Mouse (Mus musculus) cerebellum, postnatal 36 days (tissue): ENCODE results near the gene Gm20388.

Experiments used
- DNase-seq, 2 experiments: peaks; one replicate each; pipeline ENCODE4 v3.0.0; 2021 to 2022; ENCODE audit warnings: mixed read lengths in 2 of 2

The Gm20388 gene

DNA sequence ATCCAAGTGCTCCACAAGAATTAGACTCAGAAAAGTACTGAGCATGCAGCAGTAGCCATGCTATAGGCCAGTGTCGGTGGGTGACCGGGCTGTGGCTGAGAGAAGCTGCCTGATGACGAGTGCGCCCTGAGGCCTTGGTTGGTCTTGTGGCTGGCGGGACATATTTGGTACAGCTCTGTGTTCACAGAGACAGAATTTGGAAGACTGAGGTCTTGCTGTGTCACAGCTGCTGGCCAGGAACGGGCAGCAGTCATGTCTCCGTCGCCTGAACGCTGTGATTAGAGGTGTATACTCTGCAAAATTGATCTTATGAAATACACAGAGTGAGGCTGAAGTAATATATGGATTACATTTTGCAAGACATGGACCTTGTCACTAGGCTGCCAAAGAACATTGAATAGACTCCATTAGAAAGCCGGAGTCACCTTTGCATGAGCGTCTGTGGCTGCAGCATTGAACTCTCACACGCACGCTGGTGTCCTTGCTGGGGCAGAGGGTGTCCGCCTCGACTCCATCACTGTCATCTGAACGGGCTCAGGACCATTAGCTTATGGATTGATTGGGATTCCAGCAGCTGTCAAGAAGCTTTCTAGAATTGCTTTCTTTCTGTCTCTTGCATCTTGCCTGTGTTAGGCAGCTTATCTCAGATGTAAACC, 5.7 kb downstream of the Gm20388 start:
- no peak for DNase-seq

DNA sequence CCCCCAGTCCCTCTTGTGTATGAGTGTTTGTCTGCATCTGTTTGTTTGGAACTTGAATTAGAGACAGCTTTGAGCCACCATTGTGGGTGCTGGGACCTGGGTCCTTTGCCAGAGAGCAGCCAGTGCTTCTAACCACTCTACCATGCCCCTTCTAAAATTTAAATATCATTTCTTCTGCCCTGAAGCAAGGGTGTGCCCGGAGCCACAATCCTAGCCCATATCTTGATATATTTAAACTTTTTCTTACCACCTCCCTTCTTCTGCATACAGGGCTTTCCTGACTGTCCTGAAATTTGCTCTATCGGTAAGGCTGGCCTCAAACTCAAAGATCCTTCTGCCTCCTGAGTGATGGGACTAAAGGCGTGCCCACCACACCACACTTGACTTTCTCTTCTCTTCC, 6.8 kb downstream of the Gm20388 start:
- no peak for DNase-seq

DNA sequence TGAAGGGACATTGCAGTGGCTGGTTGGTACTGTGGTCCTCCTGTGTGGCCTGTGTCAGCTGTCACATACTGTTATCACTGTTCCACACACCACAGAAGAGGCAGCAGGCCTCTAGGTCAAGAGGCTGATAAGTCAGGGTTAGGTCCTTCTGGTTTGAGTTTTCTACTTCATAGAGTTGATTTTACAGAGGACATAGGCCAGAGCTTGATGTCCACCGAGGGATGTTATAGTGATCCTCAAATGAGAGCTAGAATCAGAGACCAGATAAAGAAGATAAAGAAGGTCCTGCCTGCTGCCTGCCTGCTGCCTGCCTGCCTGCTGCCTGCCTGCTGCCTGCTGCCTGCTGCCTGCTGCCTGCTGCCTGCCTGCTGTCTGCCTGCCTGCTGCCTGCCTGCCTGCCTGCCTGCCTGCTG, 7.5 kb downstream of the Gm20388 start:
- no peak for DNase-seq

DNA sequence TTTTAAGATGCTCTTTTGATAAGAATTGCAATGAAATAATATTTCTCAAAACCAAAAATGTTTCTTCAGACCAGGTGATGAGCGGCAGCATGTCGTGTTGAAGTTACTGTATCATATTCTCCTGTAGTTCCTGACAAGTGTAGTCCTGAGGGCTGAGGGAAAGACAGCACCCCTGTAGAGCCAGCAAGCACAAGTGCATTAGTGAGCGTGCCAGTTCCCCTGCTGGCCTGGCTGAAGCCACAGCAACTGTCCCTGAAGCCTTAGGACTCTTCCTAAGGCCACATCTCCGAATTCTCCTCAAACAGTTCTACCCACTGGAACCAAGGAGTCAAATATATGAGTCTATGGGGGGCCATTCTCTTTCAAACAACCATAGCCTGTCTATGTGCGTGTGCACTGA, 12.6 kb downstream of the Gm20388 start:
- DNase-seq = peak in 1 of 2 experiments; percentile 24

DNA sequence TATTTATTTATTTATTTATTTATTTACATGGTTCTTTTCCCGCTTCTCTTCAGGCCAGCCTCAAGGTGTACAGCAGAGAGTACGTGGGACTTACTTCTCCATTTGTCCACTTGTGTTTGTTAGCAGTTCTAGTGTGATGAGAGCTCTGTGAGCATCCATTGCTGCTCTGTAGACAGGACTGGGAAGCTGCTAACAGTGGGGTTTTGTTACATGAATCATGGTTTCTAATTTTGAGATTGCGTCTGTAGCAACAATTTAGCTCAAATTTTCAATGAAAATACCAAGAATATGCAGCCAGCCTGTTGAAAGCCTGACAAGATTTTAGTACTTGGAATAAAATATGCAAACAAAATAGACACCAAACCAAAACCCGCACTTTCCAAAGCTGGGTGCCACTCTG, 14.8 kb downstream of the Gm20388 start:
- DNase-seq = no peak

DNA sequence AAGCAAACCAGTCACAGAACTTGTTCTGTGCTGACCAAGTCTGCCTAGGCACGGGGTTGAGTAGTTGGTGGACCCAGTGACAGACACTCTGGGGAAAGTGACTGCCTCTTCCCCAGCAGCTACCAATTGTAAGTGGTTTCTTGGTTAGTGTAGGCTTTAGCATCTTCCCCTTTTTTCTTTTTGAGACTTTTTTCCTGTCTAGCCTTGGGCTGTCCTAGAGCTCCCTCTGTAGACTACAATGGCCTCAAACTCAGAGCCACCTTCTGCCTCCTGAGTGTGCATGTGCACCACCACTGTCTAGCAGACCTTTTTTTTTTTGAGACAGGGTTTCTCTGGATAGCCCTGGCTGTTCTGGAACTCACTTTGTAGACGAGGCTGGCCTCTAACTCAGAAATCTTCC, 15.8 kb downstream of the Gm20388 start:
- DNase-seq = no peak

DNA sequence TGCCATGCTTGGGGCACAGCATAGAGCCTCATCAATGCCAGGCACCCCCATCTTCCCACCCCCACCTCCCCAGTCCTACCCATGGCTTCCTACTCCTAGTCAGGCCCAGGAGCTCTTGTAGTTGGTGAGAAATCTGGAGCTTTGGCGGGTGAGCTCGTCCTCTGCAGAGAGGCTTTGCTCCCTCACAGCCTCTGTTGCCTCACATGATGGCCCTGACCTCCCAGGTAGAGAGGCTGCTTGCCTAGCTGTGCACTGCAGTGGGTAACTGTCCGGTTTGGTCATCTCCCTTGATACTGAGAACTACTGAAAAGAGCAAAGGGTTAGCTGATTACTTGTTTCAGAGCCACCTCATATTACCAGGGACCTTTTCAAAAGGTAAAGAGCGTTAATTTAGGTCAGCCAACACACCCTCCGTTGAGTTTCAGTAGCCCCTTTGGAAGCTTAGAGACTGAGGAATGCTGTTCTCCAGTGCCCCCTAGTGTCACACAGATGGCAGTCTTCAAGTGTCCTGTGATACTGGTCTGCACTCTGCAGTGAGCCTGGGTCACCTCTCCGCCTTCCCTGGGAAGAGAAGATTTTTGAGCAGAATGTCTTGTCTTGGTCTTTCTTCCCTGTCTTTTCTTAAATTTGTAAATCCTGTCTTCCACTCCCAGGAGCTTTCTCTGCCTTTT, 16.9 kb downstream of the Gm20388 start:
- peak; percentile 48 to 64 for DNase-seq

DNA sequence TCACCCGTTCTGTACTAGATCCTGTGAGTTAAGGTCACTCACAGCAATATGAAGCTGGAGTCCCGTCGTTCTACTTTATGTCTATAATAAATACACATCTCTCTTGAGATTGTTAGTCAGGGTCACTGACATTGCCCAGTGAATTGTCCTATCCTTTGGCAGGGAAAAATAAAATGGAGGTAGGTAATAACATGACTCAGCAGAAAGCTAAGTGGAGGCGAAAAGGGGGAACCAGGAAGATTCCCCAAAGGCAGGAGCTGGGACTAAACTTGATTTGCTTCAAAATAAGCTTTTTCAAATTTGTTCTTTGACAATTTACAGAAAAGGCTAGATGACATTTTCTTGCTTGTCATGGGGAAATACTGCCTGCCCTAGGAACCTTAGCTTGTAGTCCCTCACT, 20.7 kb downstream of the Gm20388 start:
- no peak for DNase-seq

DNA sequence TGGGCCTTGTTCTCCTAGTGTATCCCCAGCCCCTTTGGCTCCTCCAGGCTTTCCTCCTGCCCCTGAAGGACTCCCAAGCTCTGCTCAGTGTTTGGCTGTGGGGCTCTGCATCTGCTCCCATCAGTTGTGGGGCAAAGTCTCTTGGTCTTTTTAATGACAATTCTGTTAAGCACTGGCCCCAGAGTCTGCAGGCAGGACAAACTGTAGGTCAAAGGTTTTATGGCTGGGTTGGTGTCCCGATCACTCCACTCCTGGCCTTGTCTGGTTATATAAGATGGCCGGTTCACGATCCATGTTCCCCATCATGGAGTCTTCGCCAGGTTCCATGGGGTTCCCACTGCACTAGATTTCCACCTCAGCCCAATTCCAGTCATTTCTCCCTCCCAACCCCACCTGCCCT, 23.0 kb downstream of the Gm20388 start:
- no peak for DNase-seq

DNA sequence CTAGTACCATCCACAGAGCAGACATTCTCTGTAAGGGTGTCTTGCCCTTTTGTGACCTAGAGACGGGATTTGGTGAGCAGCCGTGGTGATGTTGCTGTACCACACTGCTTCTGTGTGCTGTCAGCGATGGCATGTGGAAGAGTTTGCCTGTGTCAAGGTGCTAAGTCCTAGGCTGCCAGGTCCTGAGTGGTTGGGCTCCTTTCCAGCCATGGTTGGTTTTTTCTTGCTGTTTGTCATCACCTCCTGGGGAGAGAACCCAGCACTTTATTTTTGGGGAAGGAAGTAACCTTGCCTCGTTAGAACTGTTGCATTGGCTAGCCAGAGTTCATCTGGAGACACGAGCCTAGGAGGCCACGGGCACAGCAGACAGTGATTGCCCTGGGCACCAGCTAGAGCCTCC, 24.9 kb downstream of the Gm20388 start:
- DNase-seq = peak in 1 of 2 experiments; percentile 30

DNA sequence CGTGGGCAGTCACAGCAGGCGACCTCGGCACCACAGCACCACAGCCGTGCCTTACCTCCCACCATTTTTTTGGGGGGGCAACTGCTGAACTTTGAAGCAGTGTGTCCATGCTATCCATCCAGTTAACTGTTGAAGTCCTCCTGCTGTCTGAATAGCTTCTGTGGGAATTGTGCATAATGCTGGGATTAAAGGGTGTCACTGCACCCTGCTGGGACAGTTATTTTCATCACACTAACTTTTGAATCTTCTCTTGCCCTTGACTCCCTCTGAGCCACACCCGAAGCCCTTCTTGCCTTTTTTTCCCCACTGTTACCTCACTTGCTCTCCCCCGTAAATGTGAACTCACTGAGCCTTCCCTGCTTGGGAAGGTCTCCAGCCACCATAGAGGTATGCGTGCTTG, 27.8 kb downstream of the Gm20388 start:
- no peak for DNase-seq

DNA sequence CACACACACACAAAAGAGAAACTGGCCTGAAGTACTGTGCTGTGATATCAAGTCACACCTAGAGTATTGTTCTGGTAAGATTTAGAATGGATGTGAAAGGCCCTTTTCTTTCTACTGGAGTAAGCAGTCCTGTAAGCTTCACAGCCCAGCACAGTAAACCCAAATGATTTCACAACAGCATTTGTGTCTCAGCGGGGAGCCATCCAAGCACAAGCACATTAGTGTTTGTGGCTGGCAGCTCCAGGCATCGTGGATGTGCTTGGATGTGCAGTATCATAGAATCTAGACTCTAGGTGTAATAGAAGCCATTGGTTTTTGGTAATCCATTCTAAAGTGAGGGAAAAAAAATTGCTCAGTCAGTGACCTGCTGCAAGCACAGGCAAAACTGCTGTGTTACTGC, 28.7 kb downstream of the Gm20388 start:
- no peak for DNase-seq

DNA sequence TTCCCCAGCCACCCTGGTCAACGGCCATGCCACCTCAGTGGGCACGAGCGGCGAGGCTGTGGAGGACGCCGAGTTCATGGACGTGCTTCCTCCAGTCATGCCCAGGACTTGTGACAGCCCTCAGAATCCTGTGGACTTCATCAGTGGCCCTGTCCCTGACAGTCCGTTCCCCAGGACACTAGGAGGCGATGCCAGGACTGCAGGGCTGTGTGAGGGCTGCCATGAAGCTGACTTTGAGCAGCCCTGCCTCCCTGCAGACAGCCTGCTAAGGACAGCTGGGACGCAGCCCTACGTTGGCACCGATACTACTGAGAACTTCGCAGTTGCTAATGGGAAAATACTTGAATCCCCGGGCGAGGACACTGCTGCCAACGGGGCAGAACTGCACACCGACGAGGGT, 30.8 kb downstream of the Gm20388 start:
- DNase-seq = peak; percentile 63 to 66

DNA sequence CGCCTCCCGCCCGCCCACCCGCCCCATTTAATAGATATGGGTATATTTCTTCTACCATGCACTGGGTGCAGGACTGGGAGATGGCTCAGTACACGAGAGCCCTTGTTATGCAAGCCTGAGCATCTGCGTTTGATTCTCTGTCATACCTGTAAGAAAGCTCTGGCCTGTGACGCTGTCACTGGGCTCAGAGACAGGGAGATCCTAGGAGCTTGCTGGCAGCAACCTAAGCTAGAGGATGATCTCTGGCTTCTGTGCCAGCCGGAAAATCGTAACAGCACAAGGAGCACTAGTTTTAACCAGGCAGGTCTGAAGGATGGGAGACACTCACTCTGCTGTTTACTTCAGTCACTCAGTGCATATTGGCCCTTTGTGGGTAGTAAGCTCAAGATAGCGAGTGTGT, 33.0 kb downstream of the Gm20388 start:
- DNase-seq = peak; percentile 31 to 44

DNA sequence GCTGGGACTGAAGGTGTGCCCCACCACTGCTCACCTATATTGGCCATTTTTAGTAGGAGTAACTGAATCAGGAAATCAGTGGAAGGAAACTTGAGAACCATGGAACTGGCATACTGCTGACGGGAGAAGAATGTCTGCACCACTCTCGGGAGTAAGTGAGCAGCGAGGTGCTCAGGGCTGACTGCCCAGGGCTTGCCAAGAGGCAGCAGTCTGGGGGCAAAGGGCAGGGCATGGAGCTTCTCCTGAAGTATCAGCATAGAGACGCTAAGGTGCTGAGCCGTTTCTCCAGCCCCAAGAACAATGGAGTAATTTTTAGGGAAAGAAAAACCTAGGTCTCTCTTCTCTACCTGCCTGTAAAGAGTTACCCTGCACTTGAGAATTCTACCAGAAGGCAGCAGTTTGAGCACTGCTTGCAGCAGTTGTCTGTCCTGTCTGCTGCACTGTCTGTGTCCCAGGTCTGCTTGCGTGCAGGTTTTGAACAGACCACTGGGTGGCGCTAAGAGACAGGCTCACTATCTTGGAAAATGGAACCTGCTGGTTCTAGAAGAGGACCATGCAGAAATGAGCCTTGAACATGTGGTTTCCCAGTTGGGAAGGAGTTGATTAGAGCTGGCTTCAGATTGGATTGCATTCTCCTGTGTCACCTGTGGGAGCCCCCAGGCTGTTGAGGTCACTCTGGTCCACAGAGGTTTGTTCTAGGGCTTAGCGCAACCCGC, 33.6 kb downstream of the Gm20388 start:
- DNase-seq = peak; percentile 82 to 90

DNA sequence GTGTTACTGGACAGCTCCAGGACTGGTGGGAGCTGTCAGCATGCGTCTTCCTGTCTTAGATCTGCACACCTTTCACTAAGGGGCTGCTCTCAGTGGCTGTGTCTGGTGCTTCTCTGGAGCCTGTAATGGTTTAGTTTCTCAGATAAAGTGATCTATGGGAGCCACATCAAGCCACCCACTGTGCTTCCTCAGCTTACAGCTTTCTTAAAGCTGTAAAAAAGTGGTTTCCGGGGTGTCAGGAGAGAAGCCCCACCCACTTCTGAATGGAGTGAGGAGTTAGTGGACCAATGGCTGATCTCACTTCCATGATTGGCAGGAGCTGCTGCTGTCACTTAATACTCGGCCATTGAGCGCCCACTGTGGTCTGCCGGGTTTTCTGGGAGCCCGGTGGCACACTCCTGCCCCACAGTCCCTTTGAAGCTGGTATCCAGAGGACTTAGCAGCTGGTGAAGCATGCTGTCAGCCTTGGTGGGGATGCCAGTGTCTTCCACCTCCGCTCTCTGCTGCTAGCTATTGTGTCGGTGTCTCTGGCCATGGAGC, 35.8 kb downstream of the Gm20388 start:
- DNase-seq = no peak

DNA sequence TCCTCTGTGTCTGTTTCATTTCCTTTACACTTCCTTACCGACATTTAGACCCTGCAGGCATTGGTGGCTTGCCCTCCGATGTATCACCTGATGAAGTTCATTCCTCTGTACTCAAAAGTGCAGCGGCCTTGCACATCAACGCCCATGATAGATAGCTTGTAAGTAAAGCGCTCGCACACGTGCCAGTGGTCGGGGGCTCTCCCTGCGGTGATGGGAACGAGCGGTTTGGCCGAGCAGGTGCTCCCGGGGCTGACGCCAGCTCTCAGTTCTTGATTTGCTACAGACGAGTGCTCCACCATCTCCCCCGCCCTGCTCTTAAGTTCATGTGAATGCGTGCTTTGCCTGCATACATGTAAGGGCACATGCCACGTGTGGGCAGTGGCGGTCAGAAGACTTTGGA, 37.0 kb downstream of the Gm20388 start:
- DNase-seq = no peak

DNA sequence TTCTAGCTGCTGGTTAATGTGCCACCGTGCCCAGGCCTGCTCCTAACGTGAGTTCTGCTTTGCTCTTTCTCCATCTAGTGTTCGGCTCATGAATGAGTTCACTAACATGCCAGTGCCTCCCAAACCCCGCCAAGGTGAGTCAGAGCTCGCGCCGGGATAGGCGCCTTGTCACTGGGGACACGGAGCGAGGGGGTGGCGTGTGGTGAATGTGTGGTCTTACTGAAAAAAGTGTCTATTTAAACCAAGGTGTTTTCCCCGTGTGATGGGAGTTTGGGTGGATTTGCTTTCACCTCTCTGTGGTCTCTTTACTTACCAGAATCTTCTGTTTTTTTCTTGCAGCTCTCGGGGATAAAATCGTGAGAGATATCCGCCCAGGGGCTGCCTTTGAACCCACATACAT, 37.7 kb downstream of the Gm20388 start:
- no peak for DNase-seq

DNA sequence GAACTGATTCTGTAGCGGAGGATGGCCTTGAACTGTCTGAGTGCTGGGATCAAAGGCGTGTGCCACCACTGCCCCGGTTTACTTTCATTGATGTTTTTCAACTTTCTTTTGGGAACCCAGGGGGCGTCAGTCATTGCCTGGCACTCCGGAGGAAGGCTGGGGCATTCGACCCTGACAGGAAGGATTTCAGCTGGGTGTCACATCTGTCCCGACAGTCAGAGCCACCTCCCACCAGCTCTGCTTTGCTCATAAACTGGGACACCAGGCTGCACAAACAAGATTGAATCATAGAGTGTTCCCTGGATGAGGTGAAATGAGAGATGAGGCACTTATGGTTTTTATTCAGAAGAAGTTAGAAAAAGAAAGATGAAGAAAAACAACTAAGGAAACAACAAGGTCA, 41.6 kb downstream of the Gm20388 start:
- no peak for DNase-seq

DNA sequence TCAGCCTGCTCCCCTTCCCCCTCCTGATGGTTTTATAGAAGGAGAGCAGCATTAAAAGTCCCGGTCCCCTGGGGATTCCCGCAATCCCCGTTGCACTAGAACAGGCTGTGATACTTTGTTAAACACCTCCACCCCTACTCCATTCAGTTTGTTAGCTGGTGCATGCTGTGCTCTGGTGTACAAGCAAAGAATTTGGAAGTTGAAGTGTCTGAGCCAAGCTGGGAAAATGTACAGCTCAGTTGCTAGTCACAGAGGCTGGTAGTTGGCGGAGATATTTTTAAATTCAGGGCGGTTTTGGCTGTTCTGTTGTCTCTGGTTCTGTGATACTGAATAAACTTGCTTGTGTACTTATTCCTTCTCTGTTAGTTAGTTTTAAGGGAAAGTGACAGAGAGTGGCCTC, 42.1 kb downstream of the Gm20388 start:
- no peak for DNase-seq

DNA sequence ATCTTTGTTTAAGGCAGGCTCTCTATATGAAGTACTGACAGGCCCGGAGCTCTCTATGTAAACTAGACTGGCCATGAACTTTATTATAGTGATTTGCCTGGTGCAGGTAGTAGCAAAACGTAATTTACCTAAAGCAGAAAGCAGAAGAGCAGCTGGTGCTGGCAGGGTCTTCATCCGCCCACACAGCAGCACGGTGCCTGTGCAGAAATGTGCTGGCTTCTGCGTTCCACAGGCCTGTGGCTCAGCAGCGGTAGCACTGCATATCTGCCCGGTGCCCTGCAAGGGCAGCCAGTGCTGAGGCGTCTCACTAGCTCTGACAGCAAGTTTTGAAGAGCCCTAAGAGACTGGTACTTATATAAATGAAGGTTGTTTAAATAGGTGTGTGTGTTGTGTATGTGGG, 44.7 kb downstream of the Gm20388 start:
- no peak for DNase-seq

DNA sequence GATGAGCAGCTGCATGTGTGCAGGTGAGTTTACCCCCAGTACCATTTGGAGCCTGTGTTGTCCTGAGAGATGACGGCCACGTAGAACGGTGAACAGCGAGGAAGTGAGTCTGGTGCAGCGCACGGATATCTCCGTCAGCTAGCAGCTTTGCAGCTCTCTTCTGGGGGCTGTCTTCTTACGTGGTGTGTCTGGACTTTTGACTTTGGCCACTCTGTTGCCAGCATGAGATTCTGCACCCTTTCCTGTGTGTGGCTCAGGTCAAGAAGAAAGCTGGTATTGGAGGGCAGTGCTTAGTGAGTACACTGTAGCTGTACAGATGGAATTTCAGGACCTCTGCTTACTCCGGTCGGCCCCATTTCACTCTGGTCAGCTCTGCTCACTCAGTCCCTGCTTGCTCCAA, 47.4 kb downstream of the Gm20388 start:
- DNase-seq = no peak

DNA sequence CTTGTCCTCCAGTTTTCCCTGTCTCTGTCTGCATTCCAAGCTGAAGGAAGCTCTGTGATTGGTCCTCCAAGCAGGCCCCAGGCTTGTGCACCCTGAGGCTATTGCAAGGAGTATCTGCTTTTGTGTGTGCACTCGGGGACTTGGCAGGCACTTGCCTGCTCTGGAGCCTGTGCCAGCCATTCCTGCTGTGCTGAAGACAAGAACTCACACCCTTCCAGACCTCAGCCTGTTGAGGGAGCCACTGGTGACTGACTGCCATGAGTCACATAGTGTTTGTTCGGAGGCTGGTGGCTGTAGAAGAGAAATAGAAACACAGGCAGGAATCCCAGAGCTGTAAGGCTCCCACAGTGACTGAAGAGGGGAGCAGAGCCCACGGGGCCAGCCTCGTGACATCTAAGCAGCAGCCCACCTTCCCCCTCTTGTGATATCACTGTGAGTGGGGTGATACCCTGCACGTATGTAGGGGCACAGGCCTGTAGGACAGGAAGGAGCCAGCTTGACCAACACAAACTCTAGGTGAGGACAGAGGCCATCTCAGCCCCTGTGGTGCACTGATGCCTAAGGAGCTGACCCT, 50.0 kb downstream of the Gm20388 start:
- peak; percentile 73 to 76 for DNase-seq

DNA sequence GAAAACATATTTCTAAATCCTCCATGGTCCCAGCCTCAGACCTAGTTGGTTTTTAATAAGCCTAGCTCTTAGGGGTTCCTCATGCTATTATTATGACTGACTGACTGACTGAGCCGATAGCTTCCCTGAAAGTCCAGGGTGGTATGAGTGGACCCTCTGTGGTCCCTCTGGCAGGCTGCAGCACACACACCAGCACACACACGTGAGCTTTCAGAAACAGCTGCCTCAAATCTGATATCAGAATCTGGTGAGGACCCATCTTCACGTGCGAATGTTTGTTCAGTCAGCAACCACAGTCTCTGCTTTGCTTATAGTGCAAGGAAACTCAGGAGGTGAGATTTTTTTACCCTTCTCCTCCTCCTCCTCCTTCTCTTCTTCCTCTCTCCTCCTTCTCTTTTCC, 54.2 kb downstream of the Gm20388 start:
- DNase-seq = no peak
